Mouse (Mus musculus) thymus, adult 2 months (tissue): ENCODE measurements around the gene Aqr.

Experiments used
- CTCF ChIP-seq: fragments of 200-500 bp; IDR thresholded peaks from 2 replicates; pipeline ENCODE4 v1.5.1; 2012; ENCODE audit warnings: mild to moderate bottlenecking, control low read depth, low read length, moderate library complexity, borderline replicate concordance; ENCODE audit not compliant: control insufficient read depth, poor library complexity, insufficient read depth; ENCODE audit errors: extremely low read depth
- POLR2A ChIP-seq: fragments of 200-500 bp; IDR thresholded peaks from 2 replicates; pipeline ENCODE4 v1.6.1; 2012; ENCODE audit warnings: mild to moderate bottlenecking, low read length, control low read depth, moderate library complexity; ENCODE audit not compliant: control insufficient read depth, poor library complexity, insufficient read depth; ENCODE audit errors: extremely low read depth

DNA sequence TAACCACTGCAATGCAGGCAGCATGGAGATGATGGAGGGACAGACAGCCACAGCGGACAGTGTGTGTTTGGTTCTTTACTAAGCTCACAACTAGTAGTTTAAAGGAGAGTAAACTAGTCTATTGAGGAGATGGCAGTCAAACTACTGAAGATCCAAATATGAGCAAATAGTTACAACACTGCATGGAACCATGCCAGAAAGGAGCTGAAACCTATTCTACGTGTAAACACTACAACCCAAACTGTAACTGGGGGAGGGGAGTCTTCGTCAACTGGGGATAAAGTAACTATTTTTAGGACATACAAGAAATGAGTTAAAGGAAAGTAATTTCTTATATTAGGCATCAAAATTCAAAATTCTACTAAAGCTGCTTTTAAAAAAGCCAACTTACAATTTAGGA lies 84.4 kb downstream of the Aqr start:
- TF ChIP-seq POLR2A, result no peak
- no peak for TF ChIP-seq CTCF
